Mouse (Mus musculus): ENCODE results near the gene Cenpa.

The Cenpa gene

DNA sequence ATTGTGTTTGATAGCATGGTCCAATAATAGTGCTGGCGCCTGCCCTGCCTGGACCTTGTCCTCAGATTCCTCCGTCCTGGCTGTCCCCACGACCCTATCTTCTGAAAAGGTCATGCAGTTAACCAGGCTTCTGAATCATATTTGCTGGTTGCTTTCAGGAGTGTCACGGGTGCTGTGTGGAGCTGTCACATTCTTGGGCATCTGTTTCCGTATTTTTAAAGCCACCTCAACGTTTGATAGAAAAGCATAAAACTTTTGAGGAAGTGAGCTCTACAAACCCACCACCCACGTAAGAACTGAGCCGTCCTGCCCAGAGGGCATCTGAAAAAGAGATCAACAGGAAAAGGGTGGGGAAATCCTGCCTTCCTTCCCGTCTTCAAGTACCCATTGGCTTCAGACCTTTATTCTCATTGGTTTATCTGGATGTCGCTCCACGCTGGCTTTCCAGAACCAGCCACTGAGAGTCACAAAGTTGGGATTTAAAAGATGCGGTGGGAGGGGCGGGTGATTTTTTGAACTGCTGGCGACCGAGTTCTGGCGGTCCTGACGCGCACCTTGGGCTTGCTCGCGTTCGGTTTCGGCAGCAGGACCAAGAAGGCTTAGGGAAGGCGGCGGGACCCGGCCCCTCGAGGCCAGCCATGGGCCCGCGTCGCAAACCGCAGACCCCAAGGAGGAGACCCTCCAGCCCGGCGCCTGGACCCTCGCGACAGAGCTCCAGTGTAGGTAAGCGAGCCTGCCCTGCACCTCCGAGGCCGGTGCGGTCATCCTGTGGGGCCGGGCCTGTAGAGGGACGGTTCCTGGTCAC, at the start of gene Cenpa:
Cenpa (plus strand) TSS at position 387 of the 805 bp plus-strand sequence.
- in situ Hi-C loops (cut with MboI): no loop called here

DNA sequence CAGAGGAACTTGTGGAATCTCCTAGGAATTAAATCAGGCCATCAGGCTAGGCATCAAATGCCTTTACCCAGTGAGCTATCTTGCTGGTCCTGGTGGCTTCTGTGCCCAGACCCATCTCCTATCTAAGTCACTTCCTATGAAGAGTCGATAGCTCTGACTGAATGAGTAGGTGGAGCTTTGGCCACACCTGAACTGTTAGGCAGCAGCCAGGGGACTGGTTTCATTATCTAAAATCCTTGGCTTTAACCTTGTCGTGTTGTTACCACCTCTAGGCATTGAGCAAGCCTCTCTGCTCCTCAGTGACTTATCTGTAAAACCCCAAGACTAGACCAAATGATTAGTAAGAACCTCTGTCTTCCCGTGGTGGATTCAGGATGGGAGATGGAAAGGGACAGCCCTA, 49.2 kb upstream of the Cenpa start:
- in situ Hi-C loops (cut with MboI): no loop called here

DNA sequence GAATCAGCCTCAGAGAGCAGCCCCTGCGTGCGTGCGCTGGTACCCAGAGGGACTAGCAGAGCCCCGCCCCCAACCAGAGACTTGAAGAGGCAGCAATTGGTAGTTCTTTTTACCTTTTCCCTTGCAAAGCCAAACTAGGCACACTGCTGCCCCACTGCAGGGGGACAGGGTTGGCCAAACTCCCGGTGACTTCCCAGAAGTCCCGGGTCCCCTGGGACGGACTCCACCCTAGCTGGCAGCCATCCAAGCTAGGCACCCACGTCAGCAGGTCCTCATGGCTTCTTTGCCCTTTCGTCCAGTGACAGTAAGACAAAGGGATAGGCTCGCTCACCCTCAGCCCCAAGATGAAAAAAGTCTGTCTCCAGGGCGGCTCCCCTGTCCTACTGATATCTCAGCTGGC, 48.7 kb upstream of the Cenpa start:
- in situ Hi-C loops (cut with MboI): no loop called here

DNA sequence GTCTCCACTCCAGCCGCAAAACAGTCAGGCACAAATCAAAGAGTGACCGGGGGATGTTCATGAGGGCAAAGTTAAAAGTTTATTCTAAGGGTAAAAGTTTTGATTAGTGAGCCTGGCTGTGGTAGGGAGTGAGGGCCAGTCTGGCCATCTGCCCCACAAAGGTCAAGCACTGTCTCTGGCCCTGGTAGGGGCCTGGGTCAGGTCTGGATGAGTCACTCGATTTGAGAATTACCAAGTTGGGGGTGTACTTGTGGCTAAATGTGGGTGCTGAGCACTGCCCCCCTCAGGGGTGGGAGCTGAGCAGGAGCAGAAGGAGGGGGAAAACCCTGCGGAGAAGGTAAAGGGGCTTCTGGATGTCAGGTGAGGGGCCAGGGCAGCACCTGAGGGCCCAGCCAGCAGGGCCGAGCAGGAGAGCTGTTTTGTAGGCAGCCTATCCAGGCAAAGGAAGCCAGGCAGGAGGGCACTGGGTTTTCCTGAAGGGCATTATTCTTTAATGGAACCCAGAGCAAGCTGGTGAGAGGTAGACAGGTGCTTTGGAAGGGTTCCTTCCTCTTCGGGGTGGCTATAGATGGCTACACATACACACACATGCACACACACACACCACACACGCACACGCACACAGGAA, 48.1 kb upstream of the Cenpa start:
- in situ Hi-C loops (cut with MboI): no loop called here

DNA sequence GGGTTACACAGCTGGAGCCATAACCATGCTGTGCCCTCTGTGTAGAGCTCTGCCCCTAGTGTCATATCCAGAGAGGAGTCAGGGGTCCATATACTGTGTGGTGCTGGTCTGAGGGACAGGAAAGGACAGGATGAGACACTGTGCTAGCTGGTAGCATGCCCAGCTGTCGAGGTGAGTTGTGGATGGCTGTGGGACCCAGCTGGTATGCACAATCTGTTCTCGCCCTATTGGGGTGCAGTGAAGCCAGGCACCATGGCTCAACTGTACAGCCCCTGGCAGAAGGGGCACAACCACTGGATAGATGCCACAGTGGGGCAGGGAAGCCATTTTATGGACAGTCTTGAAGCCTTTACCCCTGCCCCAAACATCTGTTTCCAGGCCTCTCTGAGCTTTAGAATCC, 47.4 kb upstream of the Cenpa start:
- in situ Hi-C loops (cut with MboI): no loop called here

DNA sequence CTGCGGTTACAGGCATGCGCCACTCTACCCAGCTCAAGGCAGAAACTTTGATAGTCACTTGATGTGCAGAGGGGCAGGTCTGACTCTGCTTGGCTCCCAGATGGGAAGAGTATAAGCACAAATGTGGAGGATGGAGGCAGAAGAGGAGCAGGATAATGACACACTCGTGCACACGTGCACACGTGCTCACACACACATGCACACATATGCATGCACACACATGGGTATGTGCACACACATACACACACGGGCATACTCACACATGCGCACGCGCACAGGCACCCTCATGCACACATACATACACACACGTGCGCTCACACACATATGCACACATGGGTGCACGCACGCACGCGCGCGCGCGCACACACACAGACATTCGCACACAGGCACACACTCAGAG, 46.0 kb upstream of the Cenpa start:
- in situ Hi-C loops (cut with MboI): no loop called here

DNA sequence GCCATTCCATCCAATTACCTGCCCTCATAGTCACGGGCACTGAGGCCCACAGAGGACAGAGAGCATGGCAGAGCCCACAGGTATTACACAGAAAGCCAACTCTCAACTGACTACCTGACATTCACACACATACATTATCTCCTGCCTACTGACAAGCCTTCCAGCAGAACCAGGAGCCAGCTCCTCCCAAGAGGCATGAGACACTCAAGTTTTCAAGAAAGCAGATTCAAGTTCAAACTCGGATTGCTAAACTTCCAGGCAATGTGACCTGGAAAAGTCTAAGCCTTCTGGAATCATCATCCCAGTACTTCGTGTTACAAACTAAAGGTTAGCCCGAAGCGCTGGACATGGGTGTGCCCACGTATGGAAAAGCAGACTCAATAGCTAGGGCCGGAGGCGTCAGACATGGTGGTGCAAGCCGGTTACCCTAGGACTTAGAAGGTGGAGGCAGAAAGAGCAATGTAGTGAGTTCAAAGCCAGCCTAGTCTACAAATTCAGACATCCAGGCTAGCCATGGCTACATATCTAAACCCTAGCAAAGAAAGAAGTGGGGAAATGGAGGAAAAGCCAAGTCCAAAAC, 45.3 kb upstream of the Cenpa start:
- in situ Hi-C loops (cut with MboI): no loop called here

DNA sequence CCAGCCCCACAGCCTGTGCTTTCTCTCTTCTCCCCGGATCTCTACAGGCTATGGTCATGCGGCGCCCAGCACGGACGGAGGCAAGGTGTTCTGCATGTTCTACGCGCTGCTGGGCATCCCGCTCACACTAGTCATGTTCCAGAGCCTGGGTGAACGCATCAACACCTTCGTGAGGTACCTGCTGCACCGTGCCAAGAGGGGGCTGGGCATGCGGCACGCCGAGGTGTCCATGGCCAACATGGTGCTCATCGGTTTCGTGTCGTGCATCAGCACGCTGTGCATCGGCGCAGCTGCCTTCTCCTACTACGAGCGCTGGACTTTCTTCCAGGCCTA, 44.8 kb upstream of the Cenpa start:
- in situ Hi-C loops (cut with MboI): no loop called here

DNA sequence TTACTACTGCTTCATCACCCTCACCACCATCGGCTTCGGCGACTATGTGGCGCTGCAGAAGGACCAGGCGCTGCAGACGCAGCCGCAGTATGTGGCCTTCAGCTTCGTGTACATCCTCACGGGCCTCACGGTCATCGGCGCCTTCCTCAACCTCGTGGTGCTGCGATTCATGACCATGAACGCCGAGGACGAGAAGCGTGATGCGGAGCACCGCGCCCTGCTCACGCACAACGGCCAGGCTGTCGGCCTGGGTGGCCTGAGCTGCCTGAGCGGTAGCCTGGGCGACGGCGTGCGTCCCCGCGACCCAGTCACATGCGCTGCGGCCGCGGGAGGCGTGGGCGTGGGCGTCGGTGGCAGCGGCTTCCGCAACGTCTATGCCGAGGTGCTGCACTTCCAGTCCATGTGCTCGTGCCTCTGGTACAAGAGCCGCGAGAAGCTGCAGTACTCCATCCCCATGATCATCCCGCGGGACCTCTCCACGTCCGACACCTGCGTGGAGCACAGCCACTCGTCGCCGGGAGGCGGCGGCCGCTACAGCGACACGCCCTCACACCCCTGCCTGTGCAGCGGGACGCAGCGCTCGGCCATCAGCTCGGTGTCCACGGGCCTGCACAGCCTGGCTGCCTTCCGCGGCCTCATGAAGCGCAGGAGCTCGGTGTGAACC, 44.3 kb upstream of the Cenpa start:
- in situ Hi-C loops (cut with MboI): no loop called here

DNA sequence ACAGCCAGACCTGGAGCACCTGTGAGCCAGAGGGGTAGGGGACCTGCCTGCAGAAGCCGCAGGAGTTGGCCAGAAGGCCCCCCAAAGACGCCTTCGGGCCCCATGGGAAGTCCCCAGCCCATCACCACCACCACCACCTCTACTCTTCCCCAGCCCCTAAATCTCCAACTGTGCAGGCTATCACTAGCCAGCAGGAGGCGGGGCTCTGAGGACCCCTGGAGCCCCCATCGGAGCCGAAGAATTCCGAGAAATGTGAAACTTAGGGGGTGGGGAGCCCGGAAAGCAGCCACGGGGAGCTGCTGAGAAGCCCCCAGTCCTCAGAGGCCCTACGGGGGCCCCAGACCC, 43.8 kb upstream of the Cenpa start:
- in situ Hi-C loops (cut with MboI): no loop called here

DNA sequence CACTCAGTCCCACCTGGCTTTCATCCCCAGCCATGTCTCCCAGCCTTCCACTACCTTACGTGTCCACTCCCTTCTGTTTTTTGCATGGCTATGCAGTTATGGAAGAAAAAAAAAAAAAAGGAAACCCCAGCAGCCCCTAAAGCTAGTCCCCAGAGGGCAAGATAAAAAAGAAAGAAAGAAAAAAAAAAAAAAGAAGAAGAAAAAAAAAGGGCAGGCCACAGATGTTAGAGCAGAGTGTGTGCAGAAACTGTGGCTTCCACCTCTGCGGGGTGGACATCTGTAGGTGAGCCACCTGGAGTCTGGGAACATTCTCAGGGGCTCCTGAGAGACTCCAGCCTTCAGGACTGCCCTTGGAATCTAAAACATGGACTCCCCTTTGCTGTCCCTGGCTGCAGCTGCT, 43.2 kb upstream of the Cenpa start:
- in situ Hi-C loops (cut with MboI): no loop called here

DNA sequence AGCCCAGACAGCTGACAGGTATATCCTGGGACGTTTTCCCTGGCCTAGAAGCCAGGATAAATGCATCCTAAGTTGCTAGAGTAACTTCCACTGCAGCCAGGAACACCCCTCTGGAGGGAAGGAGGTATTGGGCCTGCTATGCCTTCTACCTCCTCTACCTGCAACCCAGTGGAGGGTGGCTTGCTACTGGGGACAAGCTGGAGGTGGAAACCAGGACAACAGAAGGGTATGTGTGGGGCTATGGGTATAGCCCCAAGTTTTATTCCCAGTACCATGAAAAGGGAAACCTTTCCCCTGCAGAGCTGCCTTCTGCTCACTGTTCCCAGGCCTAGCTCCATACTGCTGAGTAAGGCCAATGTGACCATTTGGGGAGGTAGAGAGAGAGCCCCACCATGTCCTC, 42.3 kb upstream of the Cenpa start:
- in situ Hi-C loops (cut with MboI): no loop called here

DNA sequence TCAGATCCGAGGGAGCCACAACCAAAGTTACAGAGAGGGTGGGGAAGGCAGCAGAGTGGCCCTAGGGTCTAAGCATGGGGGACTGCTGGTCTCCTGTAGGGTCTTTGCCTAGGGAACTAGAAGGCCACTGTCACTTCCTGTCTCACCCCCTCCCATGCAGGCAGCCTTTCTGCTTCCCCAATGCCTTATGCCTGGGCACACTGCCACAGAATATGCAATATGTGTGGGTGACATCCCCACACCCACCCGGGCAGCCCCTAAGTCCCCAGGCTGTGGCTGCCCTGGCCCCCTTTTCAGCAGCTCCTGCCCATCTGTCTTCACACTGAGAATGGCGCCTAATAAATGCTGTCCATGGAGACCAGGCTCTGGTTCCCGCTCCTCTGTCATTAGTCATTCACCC, 41.7 kb upstream of the Cenpa start:
- in situ Hi-C loops (cut with MboI): no loop called here

DNA sequence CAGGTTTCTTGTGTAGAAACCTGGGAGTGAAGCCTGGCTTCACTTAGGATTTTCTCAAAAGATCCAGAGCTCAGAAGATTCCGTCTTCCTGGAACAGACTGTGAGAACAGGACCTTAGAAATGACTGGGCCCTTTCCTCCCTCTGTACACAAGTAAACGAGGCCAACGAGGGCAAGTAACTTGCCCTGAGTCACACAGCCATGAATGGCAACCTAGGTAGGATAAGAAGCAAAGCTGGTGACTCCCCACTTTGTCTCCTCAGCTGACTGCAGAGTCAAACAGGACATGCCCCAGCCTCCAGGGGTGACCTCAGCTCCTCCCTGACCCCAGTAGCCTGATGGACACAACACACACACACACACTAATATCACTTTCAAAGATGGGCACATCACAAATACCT, 41.2 kb upstream of the Cenpa start:
- in situ Hi-C loops (cut with MboI): no loop called here

DNA sequence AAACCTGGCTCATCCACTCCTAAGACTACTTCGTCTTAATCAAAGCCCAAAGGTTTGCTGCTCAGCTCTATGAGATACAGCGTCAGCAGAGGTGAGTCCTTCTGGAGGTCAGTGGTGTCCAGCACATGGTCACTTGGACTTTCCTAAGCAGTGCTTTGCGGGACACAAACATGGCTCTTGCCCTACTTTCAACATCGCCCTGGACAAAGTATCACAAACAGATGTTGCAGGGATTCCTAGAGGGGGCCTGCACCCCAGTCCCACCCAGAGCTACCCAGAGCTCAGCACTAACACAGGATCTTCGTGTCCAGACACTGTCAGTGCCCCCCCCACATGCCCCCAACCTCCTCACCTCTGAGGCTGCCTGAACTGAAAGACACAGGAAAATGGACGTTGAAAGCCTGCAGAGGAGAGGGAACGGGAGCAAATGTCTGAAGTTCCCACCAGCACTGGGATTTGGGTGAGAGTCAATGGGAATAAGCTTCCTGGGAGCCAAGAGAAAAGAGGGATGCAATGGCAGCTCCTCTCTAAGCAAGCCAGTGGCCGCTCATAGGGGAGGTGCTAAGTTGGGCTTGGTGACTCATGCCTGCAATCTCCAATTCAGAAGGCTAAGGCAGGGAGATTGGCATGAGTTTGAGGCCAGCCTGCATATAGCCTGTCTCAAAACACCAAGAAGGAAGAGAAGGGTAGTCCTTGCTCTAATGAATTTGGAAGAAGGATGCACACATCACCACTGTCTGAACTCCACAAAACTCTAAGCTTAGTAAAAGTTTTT, 40.1 kb upstream of the Cenpa start:
- in situ Hi-C loops (cut with MboI): no loop called here

DNA sequence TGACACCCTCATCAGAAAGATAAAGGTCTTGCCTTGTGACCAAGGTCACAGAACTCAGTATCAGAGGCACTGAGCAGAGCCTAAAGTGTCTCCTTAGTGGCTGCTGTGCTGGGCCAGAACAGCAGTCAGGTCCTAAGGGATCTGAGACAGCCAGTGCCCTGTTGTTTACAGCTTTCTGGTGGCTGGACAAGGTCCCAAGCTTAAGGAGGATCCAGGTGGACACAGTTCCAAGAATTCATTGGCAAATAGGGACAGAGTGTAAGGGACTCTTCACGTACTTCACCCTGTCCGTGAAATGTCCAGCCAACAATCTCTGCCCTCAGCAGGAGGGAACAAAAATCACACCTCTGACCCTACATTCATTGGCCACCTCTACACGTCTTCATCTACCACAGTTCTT, 38.1 kb upstream of the Cenpa start:
- in situ Hi-C loops (cut with MboI): no loop called here

DNA sequence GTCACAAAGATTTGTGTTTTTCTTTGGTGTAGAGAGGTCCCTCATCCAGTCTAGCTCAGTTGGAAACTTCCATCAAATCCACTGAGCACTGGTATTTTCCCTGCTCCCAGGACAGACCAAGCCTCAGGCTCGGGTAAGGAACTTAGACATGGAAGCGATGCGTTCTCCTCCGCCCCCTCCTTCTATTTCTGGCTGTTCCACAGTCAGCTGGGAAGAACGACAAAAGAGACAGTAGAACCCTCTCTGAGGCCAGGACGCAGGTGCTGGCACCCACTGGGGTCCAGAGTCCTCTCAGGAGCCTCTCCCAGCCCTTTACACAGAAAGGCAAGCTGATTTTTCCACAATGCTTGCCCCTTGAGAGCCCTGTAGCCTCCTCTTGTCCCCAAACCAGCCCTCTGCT, 36.2 kb upstream of the Cenpa start:
- in situ Hi-C loops (cut with MboI): no loop called here

DNA sequence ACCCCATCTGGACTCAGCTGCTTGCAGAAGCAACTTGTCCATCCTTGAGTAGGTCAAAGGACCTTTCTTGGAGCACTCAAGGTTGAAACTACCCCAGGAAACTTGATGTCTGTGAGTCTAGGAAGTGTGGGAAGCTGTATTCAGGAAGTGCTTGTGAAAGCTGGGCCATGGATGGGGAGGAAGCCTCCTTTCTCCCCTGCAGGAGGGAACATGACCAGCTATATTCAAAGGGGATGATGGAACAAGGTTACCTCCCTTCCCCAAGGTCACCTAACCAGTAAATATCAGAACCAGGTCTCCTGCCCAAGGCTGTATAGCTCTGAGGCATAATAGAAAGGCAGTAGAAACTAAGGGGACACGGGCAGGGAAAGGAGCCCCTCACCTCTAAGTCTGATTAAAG, 34.4 kb upstream of the Cenpa start:
- in situ Hi-C loops (cut with MboI): no loop called here

DNA sequence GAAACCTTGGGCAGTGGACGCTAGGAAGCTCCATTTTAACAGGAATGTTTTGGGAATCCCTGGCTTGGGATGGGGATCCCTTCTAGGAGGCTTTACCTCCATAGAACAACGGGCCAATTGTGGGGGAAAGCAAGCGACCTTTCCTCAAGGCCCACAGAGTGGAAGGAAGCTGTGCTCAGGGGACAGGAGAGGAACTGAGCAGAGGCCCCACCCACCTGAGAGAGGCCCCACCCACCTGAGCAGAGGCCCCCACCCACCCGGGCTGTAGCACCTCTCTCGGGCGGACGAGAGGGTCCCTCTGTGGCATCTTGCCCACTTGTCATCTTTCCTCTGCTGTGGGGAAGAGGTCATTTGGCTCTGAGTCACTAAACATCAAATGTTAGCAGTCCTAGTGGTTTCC, 29.6 kb upstream of the Cenpa start:
- in situ Hi-C loops (cut with MboI): no loop called here

DNA sequence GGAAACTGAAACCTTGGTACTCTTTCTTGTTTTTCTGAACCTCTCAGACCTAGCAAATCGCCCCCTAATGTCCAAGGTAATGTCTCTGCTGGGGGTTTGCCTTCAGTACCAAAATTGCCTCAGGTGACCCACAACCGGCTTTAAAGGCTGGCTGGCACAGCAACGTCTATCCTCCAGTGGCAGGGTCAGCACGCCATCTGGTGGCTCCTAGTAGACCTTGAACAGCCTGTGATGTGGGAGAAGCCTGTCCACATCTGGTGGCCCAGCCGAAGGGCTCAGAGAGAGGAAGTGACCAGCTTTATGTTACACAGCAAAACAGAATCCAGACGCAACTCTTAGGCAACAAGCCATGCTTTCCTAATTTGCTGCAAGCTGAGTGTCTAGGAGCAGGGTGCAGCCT, 28.5 kb upstream of the Cenpa start:
- in situ Hi-C loops (cut with MboI): no loop called here

DNA sequence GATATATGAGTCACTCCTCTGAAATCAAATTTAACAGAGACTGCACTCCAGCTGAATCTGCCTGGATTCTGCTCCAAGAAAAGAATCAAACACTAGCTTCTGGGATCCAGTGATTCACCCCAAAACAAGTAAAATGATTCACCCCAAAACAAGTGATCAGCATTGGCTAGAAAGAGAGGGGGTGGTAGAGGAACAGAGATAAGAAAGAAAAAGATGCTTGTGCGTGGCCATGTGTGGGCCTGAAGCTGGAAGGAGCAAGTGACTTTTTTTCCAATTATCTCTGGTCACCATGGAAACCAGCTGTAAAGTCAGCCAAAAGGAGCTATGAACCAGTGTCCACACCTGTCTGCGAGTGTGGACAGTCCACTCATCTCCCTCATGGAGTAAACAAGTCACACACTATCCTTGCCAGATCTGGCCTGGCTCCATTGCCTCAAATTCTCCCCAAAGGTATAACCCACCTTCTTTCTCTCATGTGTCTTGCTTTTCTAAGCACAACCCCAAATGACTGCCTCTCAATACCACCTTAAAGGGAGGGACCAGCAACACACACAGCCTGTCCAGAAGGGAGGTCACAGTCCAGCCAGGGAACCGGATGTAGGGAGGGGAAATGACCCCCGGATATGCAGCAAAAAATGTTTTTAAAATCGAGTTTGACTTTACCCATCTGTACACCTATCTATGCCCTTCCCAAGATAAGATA, 22.9 kb upstream of the Cenpa start:
- in situ Hi-C loops (cut with MboI): no loop called here

DNA sequence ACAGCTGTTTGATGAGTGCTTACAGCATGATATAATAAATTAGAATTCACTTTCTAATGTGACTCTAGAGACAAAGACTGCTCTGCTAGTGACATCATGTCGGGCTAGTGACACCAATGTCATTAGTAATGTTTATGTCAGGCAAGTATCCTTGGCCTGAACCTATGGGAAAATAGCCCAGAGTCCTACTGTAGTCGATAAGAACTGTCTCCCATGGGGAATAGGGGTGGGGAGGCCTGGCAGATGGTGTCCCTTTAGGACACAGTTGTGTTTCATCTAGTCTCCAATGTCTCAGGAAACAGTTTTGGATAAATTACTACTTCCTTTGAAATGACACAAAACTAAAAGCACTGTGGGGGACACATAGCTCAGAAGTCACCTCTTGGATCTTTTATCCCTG, 20.5 kb upstream of the Cenpa start:
- in situ Hi-C loops (cut with MboI): no loop called here
